Mouse (Mus musculus): ENCODE measurements around the gene Olfr1062.
A peak's percentile ranks its signal among the peaks of the same experiment; 100 is the strongest.
"Not testable (repeated sequence)": the region's sequence is repeated elsewhere in the genome, so short reads cannot be mapped to it uniquely, and the experiment has no call there.

Gene Olfr1062

GRCm38 (mm10) chr2:86426649-86427048, at the start of gene Olfr1062:
TSS of gene Olfr1062 (minus strand) at chr2:86426749.
- DNase-seq, result not testable (repeated sequence)

- peak; percentile 14 for DNase-seq
Observed at GRCm38 (mm10) chr2:86464442-86465109, 38.0 kb upstream of the Olfr1062 start.

GRCm38 (mm10) chr2:86460434-86460833, 33.9 kb upstream of the Olfr1062 start:
- DNase-seq, result no peak

- no peak for DNase-seq
Observed at GRCm38 (mm10) chr2:86456169-86456568, 29.6 kb upstream of the Olfr1062 start, which contains the start of gene Olfr1066. TSS of gene Olfr1066 (minus strand) at chr2:86456269.

- DNase-seq, result not testable (repeated sequence)
Observed at GRCm38 (mm10) chr2:86450491-86450890, 23.9 kb upstream of the Olfr1062 start, which contains the start of gene Olfr1065. TSS of gene Olfr1065 (minus strand) at chr2:86450591.

GRCm38 (mm10) chr2:86442101-86442500, 15.6 kb upstream of the Olfr1062 start:
- not testable (repeated sequence) for DNase-seq

- DNase-seq, result not testable (repeated sequence)
Observed at GRCm38 (mm10) chr2:86428511-86428910, 2.0 kb upstream of the Olfr1062 start.

GRCm38 (mm10) chr2:86413950-86414349, 12.6 kb downstream of the Olfr1062 start, which contains the start of gene Olfr1061:
TSS of gene Olfr1061 (minus strand) at chr2:86414050.
- DNase-seq, result no peak

GRCm38 (mm10) chr2:86395114-86395513, 31.4 kb downstream of the Olfr1062 start:
- no peak for DNase-seq

- not testable (repeated sequence) for DNase-seq
Observed at GRCm38 (mm10) chr2:86388461-86388860, 38.1 kb downstream of the Olfr1062 start, which contains the start of gene Olfr1058. TSS of gene Olfr1058 (minus strand) at chr2:86388561.

GRCm38 (mm10) chr2:86378293-86378692, 48.3 kb downstream of the Olfr1062 start, which contains the start of gene Olfr1057:
TSS of gene Olfr1057 (minus strand) at chr2:86378393.
- DNase-seq, result no peak
